Mouse (Mus musculus) testis, adult 2 months (tissue): ENCODE results near the gene Rbm10.

Experiments
- CTCF ChIP-seq: fragments of 200-500 bp; IDR thresholded peaks from 2 replicates; pipeline ENCODE4 v1.5.1; 2012; ENCODE audit warnings: low read depth, mild to moderate bottlenecking, inconsistent platforms, low read length, moderate library complexity; ENCODE audit not compliant: control insufficient read depth, insufficient read depth, insufficient replicate concordance
- POLR2A ChIP-seq: fragments of 200-500 bp; IDR thresholded peaks from 2 replicates; pipeline ENCODE4 v1.6.1; 2012; ENCODE audit warnings: low read depth, mild to moderate bottlenecking, inconsistent platforms, low read length, moderate library complexity; ENCODE audit not compliant: control insufficient read depth

DNA sequence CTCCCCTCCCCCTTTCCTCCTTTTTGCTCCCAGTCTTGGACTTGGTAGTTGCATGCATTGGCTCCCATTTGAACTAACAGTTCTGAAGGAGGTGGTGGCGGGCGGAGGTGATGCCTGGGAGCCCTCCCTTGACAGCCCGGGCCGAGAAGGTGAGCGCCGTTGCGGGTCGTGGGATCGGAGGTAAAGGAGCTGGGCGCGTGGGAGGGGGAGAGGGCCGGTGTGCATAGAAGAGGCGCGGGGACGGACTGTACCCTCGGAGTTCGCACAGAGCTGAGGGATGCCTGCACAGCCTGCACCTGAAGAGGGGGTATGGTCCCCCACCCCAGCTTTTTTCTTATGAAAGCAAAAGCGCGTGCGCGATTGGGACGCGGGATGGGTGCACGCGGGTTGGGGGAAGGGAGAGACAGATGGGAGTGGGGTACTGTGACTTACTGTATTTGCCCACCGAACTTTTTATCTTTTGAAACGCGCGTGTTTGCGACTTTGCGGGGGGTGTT, 648 bp downstream of the Rbm10 start:
- TF ChIP-seq CTCF (no peak), POLR2A (no peak)
